Mouse (Mus musculus) embryonic facial prominence, embryonic 15.5 days (tissue): ENCODE data around the gene Fry. TPM values are rescaled to one million over a fixed set of nuclear protein-coding genes. Genes with fewer than 3 reads are reported as not detected.
A peak's percentile ranks its signal among the peaks of the same experiment; 100 is the strongest.

ENCODE experiments used
- ATAC-seq: fragments of 200-750 bp; cut with Nextera tagmentation; 2 replicates; pipeline ENCODE4 v1.8.0; 2017; ENCODE audit warnings: low read depth, moderate TSS enrichment; ENCODE audit not compliant: insufficient number of reproducible peaks, low FRiP score, low TSS enrichment
- H3K27ac ChIP-seq: fragments of 300-500 bp; sonication (generic); replicated peaks from 2 replicates; pipeline ENCODE4 v1.5.1; 2015; ENCODE audit warnings: mild to moderate bottlenecking, inconsistent platforms
- H3K27me3 ChIP-seq: fragments of 300-500 bp; sonication (generic); 2 replicates; pipeline ENCODE4 v1.6.1; 2015; ENCODE audit warnings: inconsistent platforms
- H3K36me3 ChIP-seq: fragments of 300-500 bp; sonication (generic); 2 replicates; pipeline ENCODE4 v1.6.1; 2015; ENCODE audit warnings: mild to moderate bottlenecking, inconsistent platforms
- H3K4me1 ChIP-seq: fragments of 300-500 bp; sonication (generic); 2 replicates; pipeline ENCODE4 v1.6.1; 2015; ENCODE audit warnings: inconsistent platforms
- H3K4me2 ChIP-seq: fragments of 300-500 bp; sonication (generic); replicated peaks from 2 replicates; pipeline ENCODE4 v1.6.1; 2015; ENCODE audit warnings: mild to moderate bottlenecking, inconsistent platforms
- H3K4me3 ChIP-seq: fragments of 300-500 bp; sonication (generic); replicated peaks from 2 replicates; pipeline ENCODE4 v1.5.1; 2015; ENCODE audit warnings: mild to moderate bottlenecking, inconsistent platforms
- H3K9ac ChIP-seq: fragments of 300-500 bp; sonication (generic); 2 replicates; pipeline ENCODE4 v1.6.1; 2015; ENCODE audit warnings: inconsistent platforms
- H3K9me3 ChIP-seq: fragments of 300-500 bp; sonication (generic); replicated peaks from 2 replicates; pipeline ENCODE4 v1.6.1; 2016; ENCODE audit warnings: inconsistent platforms
- WGBS: fragments of 180-500 bp; shearing (Covaris S2); methylation state at CpG from one replicate; pipeline ENCODE4 v1.1.7; 2015; 5-methylcytosine and 5-hydroxymethylcytosine counted together
- polyA plus RNA-seq: library from polyadenylated mRNA; unstranded; fragments of >200 nt; fragmentation: Nextera tagmentation; extraction: Ambion mirVana; gene quantifications from 2 replicates; pipeline ENCODE4 v1.2.1, GENCODE M21; 2015

Fry gene
- polyA plus RNA-seq, 1 experiment from 2014 or later: 11.4 TPM

GRCm38 (mm10) chr5:150295096-150295495 lies 176.7 kb downstream of the Fry start:
- H3K4me2 ChIP-seq: no peak overlapping the region
- H3K9me3 ChIP-seq: no peaks in the 10 kb centered on the region
- no peak overlapping the region for H3K9ac ChIP-seq
- WGBS: 36% methylated on average over 11 of the region's 11 CpGs
- no peaks in the 10 kb centered on the region for H3K36me3 ChIP-seq
- no peak overlapping the region for H3K4me3 ChIP-seq
- H3K27me3 ChIP-seq: no peaks in the 10 kb centered on the region
- no peaks in the 10 kb centered on the region; the same call in 1 of the 2 replicates for H3K4me1 ChIP-seq
- peak overlapping the region; percentile 55; the same call in 1 of the 2 replicates for H3K27ac ChIP-seq
- ATAC-seq: peak; percentile 25; the same call in 1 of the 2 replicates

GRCm38 (mm10) chr5:150298969-150299368 lies 180.5 kb downstream of the Fry start:
- 73% methylated on average over 6 of the region's 6 CpGs for WGBS
- Histone ChIP-seq H3K27me3 (no peaks in the 10 kb centered on the region), H3K4me3 (no peak overlapping the region), H3K4me1 (no peaks in the 10 kb centered on the region; the same call in 1 of the 2 replicates), H3K4me2 (no peak overlapping the region), H3K9me3 (no peaks in the 10 kb centered on the region), H3K36me3 (no peaks in the 10 kb centered on the region), H3K27ac (no peak overlapping the region), H3K9ac (no peak overlapping the region)
- ATAC-seq: no peak

DNA sequence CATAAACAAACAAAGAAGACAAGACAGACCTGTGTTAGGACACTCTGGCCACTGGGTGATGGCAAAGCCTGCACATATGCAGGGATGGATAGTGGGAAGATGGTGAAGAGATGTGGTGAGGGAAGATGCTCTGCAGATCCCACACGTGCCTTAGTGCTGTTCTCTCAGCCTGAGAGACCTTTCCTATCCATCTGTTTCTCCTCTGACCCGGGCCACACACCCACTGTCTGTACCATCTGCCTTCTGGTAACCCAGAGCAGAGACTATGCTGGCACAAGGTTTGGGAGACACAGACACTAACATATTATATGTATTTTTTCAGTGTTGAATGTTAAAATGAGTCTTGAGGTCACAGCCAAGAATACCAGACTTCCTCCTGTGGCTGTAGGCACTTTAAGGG lies 183.7 kb downstream of the Fry start:
- Histone ChIP-seq H3K4me2 (no peak overlapping the region), H3K27me3 (no peaks in the 10 kb centered on the region), H3K27ac (no peak overlapping the region), H3K9ac (no peak overlapping the region), H3K9me3 (no peaks in the 10 kb centered on the region), H3K36me3 (no peaks in the 10 kb centered on the region), H3K4me1 (no peaks in the 10 kb centered on the region), H3K4me3 (no peak overlapping the region)
- ATAC-seq: no peak
- 66% methylated on average over 2 of the region's 2 CpGs for WGBS

DNA sequence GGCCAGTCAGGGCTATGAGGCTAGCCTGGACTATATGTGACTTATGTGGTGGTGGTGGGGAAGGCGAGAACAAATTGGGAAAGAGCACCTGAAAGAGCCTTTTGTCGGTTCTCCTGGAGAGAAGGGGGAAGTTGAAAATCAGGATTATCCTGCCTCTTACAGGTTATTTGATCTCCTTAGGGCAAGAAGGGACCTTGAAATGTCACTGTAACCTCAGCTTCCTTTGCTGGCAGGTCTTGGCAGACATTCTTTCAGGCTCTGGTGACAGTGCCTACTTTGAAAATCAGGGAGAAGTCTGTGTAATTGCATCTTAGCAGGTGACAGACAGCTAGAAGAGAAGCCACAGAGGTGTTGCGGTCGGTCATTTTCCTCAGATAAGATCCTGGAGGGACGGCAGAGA lies 184.6 kb downstream of the Fry start:
- Histone ChIP-seq H3K27ac (no peak overlapping the region), H3K36me3 (no peaks in the 10 kb centered on the region), H3K9ac (no peak overlapping the region), H3K9me3 (no peaks in the 10 kb centered on the region), H3K4me1 (no peaks in the 10 kb centered on the region), H3K27me3 (no peaks in the 10 kb centered on the region), H3K4me3 (no peak overlapping the region), H3K4me2 (no peak overlapping the region)
- 44% methylated on average over 5 of the region's 5 CpGs for WGBS
- ATAC-seq: no peak

DNA sequence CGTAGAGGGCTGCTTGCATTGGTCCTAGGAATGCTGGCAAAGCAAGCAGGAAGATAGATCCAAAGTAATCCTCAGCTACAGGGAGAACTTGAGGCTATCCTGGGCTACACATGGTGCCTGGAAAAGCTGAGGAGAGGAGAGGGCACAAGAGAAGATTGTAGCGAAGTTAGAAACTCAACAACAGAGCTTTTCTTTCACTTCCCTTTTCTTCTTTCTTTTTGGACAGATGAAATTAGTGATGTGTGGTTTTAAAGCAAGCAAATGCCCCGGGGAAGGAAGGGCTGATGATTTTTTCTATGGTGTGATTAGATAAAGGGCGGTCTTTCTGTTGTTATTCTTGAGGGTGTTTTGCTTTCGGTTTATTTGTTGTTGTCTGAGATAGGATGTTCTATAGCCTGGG lies 188.1 kb downstream of the Fry start:
- WGBS: 82% methylated on average over 5 of the region's 5 CpGs
- ATAC-seq: no peak
- H3K36me3 ChIP-seq: peaks cover 8% of the 10 kb centered on the region; the same call in 1 of the 2 replicates
- H3K4me3 ChIP-seq: no peak overlapping the region
- H3K27ac ChIP-seq: no peak overlapping the region
- H3K27me3 ChIP-seq: no peaks in the 10 kb centered on the region
- H3K9me3 ChIP-seq: no peaks in the 10 kb centered on the region
- no peak overlapping the region for H3K9ac ChIP-seq
- no peak overlapping the region for H3K4me2 ChIP-seq
- no peaks in the 10 kb centered on the region for H3K4me1 ChIP-seq

DNA sequence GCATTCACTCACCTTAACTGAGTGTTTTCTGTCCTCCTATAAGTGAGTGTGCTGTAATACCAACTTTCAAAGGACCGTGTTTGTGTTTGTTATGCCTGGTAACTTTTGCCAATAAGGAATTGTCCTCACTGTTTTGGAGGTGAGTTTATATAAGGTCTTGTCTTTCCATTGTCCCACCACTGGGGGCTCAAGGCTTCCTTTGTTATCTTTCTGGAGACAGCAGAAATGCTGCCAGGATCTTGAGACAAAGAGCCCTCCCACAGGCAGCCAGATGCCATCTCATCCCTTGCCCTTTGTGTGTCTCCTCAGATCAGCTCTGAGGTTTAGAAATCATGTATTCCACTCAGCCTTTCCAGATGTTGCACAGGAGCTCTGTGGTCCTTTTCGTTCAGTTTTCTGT lies 194.8 kb downstream of the Fry start:
- Histone ChIP-seq H3K4me2 (no peak overlapping the region), H3K36me3 (peaks cover 8% of the 10 kb centered on the region; the same call in 1 of the 2 replicates), H3K27ac (no peak overlapping the region), H3K9me3 (no peaks in the 10 kb centered on the region), H3K27me3 (no peaks in the 10 kb centered on the region), H3K4me3 (no peak overlapping the region), H3K4me1 (no peaks in the 10 kb centered on the region), H3K9ac (no peak overlapping the region)
- WGBS: 62% methylated on average over 2 of the region's 2 CpGs
- ATAC-seq: no peak

DNA sequence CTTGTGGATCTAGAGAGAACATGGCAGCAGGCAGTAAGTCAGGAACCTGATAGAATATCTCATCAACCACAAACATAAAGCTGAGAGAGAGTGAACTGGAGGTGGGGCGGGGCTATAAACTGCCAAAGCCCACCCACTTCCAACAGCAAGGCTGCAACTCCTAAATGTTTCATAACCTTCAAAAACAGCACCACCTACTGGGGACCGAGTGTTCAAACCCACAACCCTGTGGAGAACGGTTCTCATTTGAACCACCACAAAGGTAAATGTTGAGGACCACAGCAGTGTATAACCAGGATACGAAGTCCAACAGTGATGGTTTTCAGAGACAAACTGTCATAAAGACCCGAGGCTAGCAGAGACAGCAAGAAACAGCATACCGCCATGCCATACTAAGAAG lies 196.1 kb downstream of the Fry start:
- no peak overlapping the region for H3K27ac ChIP-seq
- 92% methylated on average over 6 of the region's 6 CpGs for WGBS
- ATAC-seq: no peak
- H3K4me1 ChIP-seq: no peaks in the 10 kb centered on the region
- H3K4me3 ChIP-seq: no peak overlapping the region
- H3K9me3 ChIP-seq: no peaks in the 10 kb centered on the region
- no peak overlapping the region for H3K4me2 ChIP-seq
- H3K9ac ChIP-seq: no peak overlapping the region
- no peaks in the 10 kb centered on the region for H3K27me3 ChIP-seq
- H3K36me3 ChIP-seq: peaks cover 8% of the 10 kb centered on the region; the same call in 1 of the 2 replicates

- 71% methylated on average over 5 of the region's 5 CpGs for WGBS
- Histone ChIP-seq H3K4me1 (no peaks in the 10 kb centered on the region), H3K27me3 (no peaks in the 10 kb centered on the region), H3K36me3 (no peaks in the 10 kb centered on the region), H3K9ac (no peak overlapping the region), H3K4me2 (no peak overlapping the region), H3K9me3 (no peaks in the 10 kb centered on the region), H3K27ac (no peak overlapping the region), H3K4me3 (no peak overlapping the region)
- no peak for ATAC-seq
Observed at GRCm38 (mm10) chr5:150325411-150325810, 207.0 kb downstream of the Fry start.

DNA sequence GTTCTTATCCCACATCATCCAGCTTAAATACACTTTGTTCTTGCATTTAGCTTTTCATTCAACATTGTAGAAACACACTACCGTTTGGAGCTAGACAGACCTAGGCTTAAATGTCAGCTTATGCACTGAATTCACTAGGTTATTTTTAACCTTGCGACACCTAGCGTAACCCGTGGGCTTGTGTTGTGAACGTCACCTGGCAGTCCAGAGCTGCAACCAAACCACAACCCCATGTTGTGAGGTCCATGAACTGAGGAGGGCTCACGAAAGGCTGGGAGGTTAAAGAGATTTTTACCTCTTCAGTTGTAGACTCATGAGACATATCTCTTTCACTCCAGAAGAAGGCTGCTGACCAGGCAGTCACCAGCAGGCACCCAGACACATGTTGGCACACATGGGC lies 210.2 kb downstream of the Fry start:
- H3K9me3 ChIP-seq: no peaks in the 10 kb centered on the region
- no peak overlapping the region for H3K27ac ChIP-seq
- H3K36me3 ChIP-seq: no peaks in the 10 kb centered on the region
- H3K4me2 ChIP-seq: no peak overlapping the region
- WGBS: 85% methylated on average over 6 of the region's 6 CpGs
- no peak overlapping the region for H3K9ac ChIP-seq
- no peaks in the 10 kb centered on the region for H3K4me1 ChIP-seq
- no peak for ATAC-seq
- H3K4me3 ChIP-seq: no peak overlapping the region
- H3K27me3 ChIP-seq: no peaks in the 10 kb centered on the region

- H3K27me3 ChIP-seq: no peaks in the 10 kb centered on the region
- no peak overlapping the region for H3K27ac ChIP-seq
- no peak overlapping the region for H3K4me3 ChIP-seq
- no peak overlapping the region for H3K4me2 ChIP-seq
- H3K36me3 ChIP-seq: no peaks in the 10 kb centered on the region
- H3K9ac ChIP-seq: no peak overlapping the region
- ATAC-seq: no peak
- H3K4me1 ChIP-seq: no peaks in the 10 kb centered on the region
- no peaks in the 10 kb centered on the region for H3K9me3 ChIP-seq
- WGBS: 69% methylated on average over 2 of the region's 2 CpGs
Observed at GRCm38 (mm10) chr5:150331821-150332220, 213.4 kb downstream of the Fry start.

DNA sequence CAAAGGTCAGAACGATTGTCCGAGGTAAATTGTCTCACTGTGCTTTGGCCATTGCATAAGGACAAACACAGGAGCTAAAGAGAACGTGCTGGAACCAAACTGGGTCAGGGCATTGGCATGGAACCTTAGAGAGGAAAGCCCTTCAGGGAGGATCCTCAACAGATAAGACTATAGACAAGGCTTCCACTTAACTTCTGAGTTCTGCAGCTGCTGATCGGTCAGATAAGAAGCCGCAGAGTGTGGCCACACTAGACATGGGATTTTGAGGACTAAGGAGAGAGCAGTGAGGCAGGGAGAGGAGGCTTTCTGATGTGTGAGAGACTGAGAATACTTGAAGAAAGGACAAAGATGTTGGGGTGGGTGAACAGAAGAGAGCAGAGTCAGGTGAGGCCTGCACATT lies 214.4 kb downstream of the Fry start:
- Histone ChIP-seq H3K4me3 (no peak overlapping the region), H3K36me3 (no peaks in the 10 kb centered on the region), H3K9me3 (no peaks in the 10 kb centered on the region), H3K4me1 (no peaks in the 10 kb centered on the region), H3K27ac (no peak overlapping the region), H3K4me2 (no peak overlapping the region), H3K9ac (no peak overlapping the region), H3K27me3 (no peaks in the 10 kb centered on the region)
- no peak for ATAC-seq
- WGBS: 63% methylated on average over 5 of the region's 5 CpGs

- no peak for ATAC-seq
- H3K4me2 ChIP-seq: no peak overlapping the region
- no peak overlapping the region for H3K9ac ChIP-seq
- no peak overlapping the region for H3K4me3 ChIP-seq
- H3K4me1 ChIP-seq: no peaks in the 10 kb centered on the region
- no peaks in the 10 kb centered on the region for H3K36me3 ChIP-seq
- no peaks in the 10 kb centered on the region for H3K9me3 ChIP-seq
- WGBS: 52% methylated on average over 10 of the region's 10 CpGs
- no peaks in the 10 kb centered on the region for H3K27me3 ChIP-seq
- H3K27ac ChIP-seq: no peak overlapping the region
Observed at GRCm38 (mm10) chr5:150333328-150333731, 214.9 kb downstream of the Fry start.
